Mouse (Mus musculus) forebrain, postnatal 0 days (tissue): ENCODE data around the gene Ciz1. TPM values are rescaled to one million over a fixed set of nuclear protein-coding genes. Genes with fewer than 3 reads are reported as not detected.

Experiments
- ATAC-seq: fragments of 200-750 bp; cut with Nextera tagmentation; 2 replicates; pipeline ENCODE4 v1.8.0; 2017; ENCODE audit warnings: mild to moderate bottlenecking, moderate library complexity
- DNase-seq: peaks from one replicate; pipeline ENCODE4 v3.0.0-alpha.2; 2015
- H3K27ac ChIP-seq: fragments of 300-500 bp; sonication (generic); 2 replicates; pipeline ENCODE4 v1.5.1; 2014; ENCODE audit warnings: low read depth, mild to moderate bottlenecking, antibody characterized with exemption, low read length, moderate library complexity, mixed read lengths
- H3K27me3 ChIP-seq: fragments of 300-500 bp; sonication (generic); 2 replicates; pipeline ENCODE4 v1.6.1; 2014; ENCODE audit warnings: mild to moderate bottlenecking, low read length, mixed read lengths; ENCODE audit not compliant: insufficient read depth
- H3K36me3 ChIP-seq: fragments of 300-500 bp; sonication (generic); 2 replicates; pipeline ENCODE4 v1.6.1; 2014; ENCODE audit warnings: mild to moderate bottlenecking, moderate library complexity; ENCODE audit not compliant: insufficient read depth
- H3K4me1 ChIP-seq: fragments of 300-500 bp; sonication (generic); 2 replicates; pipeline ENCODE4 v1.6.1; 2014; ENCODE audit warnings: antibody characterized with exemption; ENCODE audit not compliant: insufficient read depth
- H3K4me2 ChIP-seq: fragments of 300-500 bp; sonication (generic); 2 replicates; pipeline ENCODE4 v1.6.1; 2014; ENCODE audit warnings: low read depth, mild to moderate bottlenecking, moderate library complexity
- H3K4me3 ChIP-seq: fragments of 300-500 bp; sonication (generic); 2 replicates; pipeline ENCODE4 v1.5.1; 2014; ENCODE audit warnings: low read depth, low read length, mixed read lengths
- H3K9ac ChIP-seq: fragments of 300-500 bp; sonication (generic); 2 replicates; pipeline ENCODE4 v1.6.1; 2014; ENCODE audit warnings: mild to moderate bottlenecking
- H3K9me3 ChIP-seq: fragments of 300-500 bp; sonication (generic); 2 replicates; pipeline ENCODE4 v1.6.1; 2016; ENCODE audit warnings: low read length
- CTCF ChIP-seq: sonication (generic); IDR thresholded peaks from 2 replicates; pipeline ENCODE4 v1.5.1; 2016; ENCODE audit warnings: antibody characterized with exemption, control low read depth, low read depth
- WGBS: fragments of 180-500 bp; shearing (Covaris S2); extraction: QIAGEN DNeasy Blood & Tissue Kit; methylation state at CpG from one replicate; pipeline ENCODE4 v1.1.7; 2014; 5-methylcytosine and 5-hydroxymethylcytosine counted together
- microRNA-seq, 2 experiments: library from miRNA; unstranded; fragments of <30 nt; microRNA quantifications; one replicate each; pipeline ENCODE4; 2016
- polyA plus RNA-seq: library from polyadenylated mRNA; unstranded; fragments of >200 nt; fragmentation: Nextera tagmentation; extraction: Ambion mirVana; gene quantifications from 2 replicates; pipeline ENCODE4 v1.2.1, GENCODE M21; 2015
- total RNA-seq: library from RNA; depleted of rRNA; stranded (reverse); fragments of >200 nt; gene quantifications from 2 replicates; pipeline ENCODE4 v1.2.3, GENCODE M21; 2014; rRNA removed

Ciz1 gene
- total and polyA plus RNA-seq, 2 experiments from 2014 or later: 51.5 to 78.2 TPM

- Histone ChIP-seq H3K9me3 (no peaks in the 10 kb centered on the region), H3K4me2 (no peak overlapping the region), H3K27ac (0 out of 2 replicates have a peak overlapping the region, but pooled peaks have one; percentile 54), H3K36me3 (peaks cover 15% of the 10 kb centered on the region), H3K4me3 (no peak overlapping the region), H3K4me1 (peaks cover 32% of the 10 kb centered on the region), H3K27me3 (no peaks in the 10 kb centered on the region), H3K9ac (no peak overlapping the region; the same call in 1 of the 2 replicates)
- DNase-seq (no peak), ATAC-seq (no peak)
- 11% methylated on average over 3 of the region's 3 CpGs for WGBS
- no peak for TF ChIP-seq CTCF
Measured at GRCm38 (mm10) chr2:32424796-32425195, 72.7 kb downstream of the Ciz1 start.

- peaks cover 7% of the 10 kb centered on the region for H3K36me3 ChIP-seq
- ATAC-seq: no peak
- peaks cover 37% of the 10 kb centered on the region for H3K4me1 ChIP-seq
- H3K9ac ChIP-seq: no peak overlapping the region
- H3K4me2 ChIP-seq: no peak overlapping the region
- DNase-seq: no peak
- no peak overlapping the region for H3K4me3 ChIP-seq
- no peaks in the 10 kb centered on the region for H3K9me3 ChIP-seq
- no peaks in the 10 kb centered on the region for H3K27me3 ChIP-seq
- H3K27ac ChIP-seq: no peak overlapping the region
- 79% methylated on average over 5 of the region's 5 CpGs for WGBS
- TF ChIP-seq CTCF: no peak
Measured at GRCm38 (mm10) chr2:32425568-32425967, 73.4 kb downstream of the Ciz1 start.

- H3K9ac ChIP-seq: no peak overlapping the region
- DNase-seq: no peak
- no peak overlapping the region for H3K4me3 ChIP-seq
- ATAC-seq: no peak
- 100% methylated on average over 1 of the region's 1 CpGs for WGBS
- no peak overlapping the region for H3K27ac ChIP-seq
- H3K4me2 ChIP-seq: no peak overlapping the region
- TF ChIP-seq CTCF: no peak
- no peaks in the 10 kb centered on the region for H3K27me3 ChIP-seq
- no peaks in the 10 kb centered on the region for H3K9me3 ChIP-seq
- 0 out of 2 replicates have a peak, but pooled peaks cover 3% of the 10 kb centered on the region for H3K36me3 ChIP-seq
- H3K4me1 ChIP-seq: peaks cover 37% of the 10 kb centered on the region
Measured at GRCm38 (mm10) chr2:32426141-32426540, 74.0 kb downstream of the Ciz1 start.

GRCm38 (mm10) chr2:32427720-32428119 lies 75.6 kb downstream of the Ciz1 start:
- TF ChIP-seq CTCF: no peak
- Histone ChIP-seq H3K4me2 (peak overlapping the region; percentile 78), H3K9ac (0 out of 2 replicates have a peak overlapping the region, but pooled peaks have one; percentile 49), H3K4me3 (peak overlapping the region; percentile 37), H3K27ac (peak overlapping the region; percentile 78), H3K36me3 (no peaks in the 10 kb centered on the region), H3K4me1 (peaks cover 39% of the 10 kb centered on the region), H3K9me3 (no peaks in the 10 kb centered on the region), H3K27me3 (no peaks in the 10 kb centered on the region)
- WGBS: 69% methylated on average over 5 of the region's 5 CpGs
- no peak for ATAC-seq
- DNase-seq: no peak

- 14% methylated on average over 8 of the region's 8 CpGs for WGBS
Measured at GRCm38 (mm10) chr2:32428262-32428722, 76.2 kb downstream of the Ciz1 start.

GRCm38 (mm10) chr2:32429215-32429891 lies 77.2 kb downstream of the Ciz1 start:
- Histone ChIP-seq H3K4me3 (peak overlapping the region; percentile 37), H3K4me2 (peak overlapping the region; percentile 78), H3K9ac (peak overlapping the region; percentile 49), H3K4me1 (peaks cover 30% of the 10 kb centered on the region), H3K27me3 (no peaks in the 10 kb centered on the region), H3K9me3 (no peaks in the 10 kb centered on the region), H3K27ac (peak overlapping the region; percentile 78), H3K36me3 (no peaks in the 10 kb centered on the region)
- ATAC-seq (no peak), DNase-seq (no peak)
- 58% methylated on average over 4 of the region's 4 CpGs for WGBS
- no peak for TF ChIP-seq CTCF

More at GRCm38 (mm10) chr2:32428262-32428722, 76.2 kb downstream of the Ciz1 start:
- Histone ChIP-seq H3K9me3 (no peaks in the 10 kb centered on the region), H3K4me2 (peak overlapping the region; percentile 78), H3K36me3 (no peaks in the 10 kb centered on the region), H3K27ac (peak overlapping the region; percentile 78), H3K4me3 (peak overlapping the region; percentile 37), H3K27me3 (no peaks in the 10 kb centered on the region), H3K4me1 (peaks cover 39% of the 10 kb centered on the region), H3K9ac (peak overlapping the region; percentile 49)
- TF ChIP-seq CTCF: no peak
- DNase-seq (peak; percentile 86), ATAC-seq (peak; percentile 88)

Small RNA genes lying within 50 kb of the gene (microRNA-seq; reads per million reads assigned to microRNA genes)
- 0 reads per million in 2 experiments for gene Gm23363
- 26.7 to 52.7 reads per million in 2 experiments for gene Mir199b

Other genes with a start within 250 kb of the Ciz1 start
- 92.1 and 131 TPM in 2 replicates for gene Prrc2b, start 201.2 kb upstream of the Ciz1 start, total RNA-seq
- 40.7 and 60.4 TPM in 2 replicates for gene Prrc2b, start 201.2 kb upstream of the Ciz1 start, polyA plus RNA-seq
- gene Pomt1, start 115.7 kb upstream of the Ciz1 start, total RNA-seq: 34.5 and 38.5 TPM in 2 replicates
- gene Pomt1, start 115.7 kb upstream of the Ciz1 start, polyA plus RNA-seq: 16.2 and 19.8 TPM in 2 replicates
- 121 and 134 TPM in 2 replicates for gene Uck1, start 92.2 kb upstream of the Ciz1 start, total RNA-seq
- gene Uck1, start 92.2 kb upstream of the Ciz1 start, polyA plus RNA-seq: 92.7 and 105 TPM in 2 replicates
- gene Golga2, start 64.9 kb upstream of the Ciz1 start, total RNA-seq: 62.2 and 64.4 TPM in 2 replicates
- gene Golga2, start 64.9 kb upstream of the Ciz1 start, polyA plus RNA-seq: 16.3 and 22.1 TPM in 2 replicates
- 290 and 323 TPM in 2 replicates for gene Swi5, start 64.3 kb upstream of the Ciz1 start, total RNA-seq
- 407 and 445 TPM in 2 replicates for gene Swi5, start 64.3 kb upstream of the Ciz1 start, polyA plus RNA-seq
- 76.2 and 106 TPM in 2 replicates for gene Dnm1, start 1.0 kb downstream of the Ciz1 start, total RNA-seq
- gene Dnm1, start 1.0 kb downstream of the Ciz1 start, polyA plus RNA-seq: 47.9 and 71.6 TPM in 2 replicates
- gene 1110008P14Rik, start 29.6 kb downstream of the Ciz1 start, total RNA-seq: 197 and 210 TPM in 2 replicates
- 160 and 186 TPM in 2 replicates for gene 1110008P14Rik, start 29.6 kb downstream of the Ciz1 start, polyA plus RNA-seq
- gene Lcn2, start 35.9 kb downstream of the Ciz1 start, total RNA-seq: 0.54 and 1.2 TPM in 2 replicates
- gene Lcn2, start 35.9 kb downstream of the Ciz1 start, polyA plus RNA-seq: 0.63 and 1.0 TPM in 2 replicates
- 32.1 and 37.5 TPM in 2 replicates for gene Ptges2, start 43.6 kb downstream of the Ciz1 start, total RNA-seq
- gene Ptges2, start 43.6 kb downstream of the Ciz1 start, polyA plus RNA-seq: 54.9 and 58.6 TPM in 2 replicates
- 3.8 and 4.5 TPM in 2 replicates for gene Naif1, start 98.1 kb downstream of the Ciz1 start, total RNA-seq
- 2.4 and 3.9 TPM in 2 replicates for gene Naif1, start 98.1 kb downstream of the Ciz1 start, polyA plus RNA-seq
- gene Slc25a25, start 99.1 kb downstream of the Ciz1 start, total RNA-seq: 55.4 and 62.5 TPM in 2 replicates
- 38.3 and 40.9 TPM in 2 replicates for gene Slc25a25, start 99.1 kb downstream of the Ciz1 start, polyA plus RNA-seq
- gene Fam102a, start 183.0 kb downstream of the Ciz1 start, total RNA-seq: 17.6 and 19.7 TPM in 2 replicates
- gene Fam102a, start 183.0 kb downstream of the Ciz1 start, polyA plus RNA-seq: 7.2 and 7.5 TPM in 2 replicates
- 59.2 and 60.5 TPM in 2 replicates for gene Dpm2, start 218.5 kb downstream of the Ciz1 start, total RNA-seq
- 142 and 152 TPM in 2 replicates for gene Dpm2, start 218.5 kb downstream of the Ciz1 start, polyA plus RNA-seq
- gene Pip5kl1, start 222.5 kb downstream of the Ciz1 start, total RNA-seq: 6.4 and 11.8 TPM in 2 replicates
- gene Pip5kl1, start 222.5 kb downstream of the Ciz1 start, polyA plus RNA-seq: 5.6 and 8.2 TPM in 2 replicates
- gene 9430097D07Rik, start 223.4 kb downstream of the Ciz1 start, total RNA-seq: 0.38 and 1.0 TPM in 2 replicates
- 0.26 and 0.45 TPM in 2 replicates for gene 9430097D07Rik, start 223.4 kb downstream of the Ciz1 start, polyA plus RNA-seq
- gene St6galnac4, start 234.8 kb downstream of the Ciz1 start, total RNA-seq: 32.4 and 35.5 TPM in 2 replicates
- gene St6galnac4, start 234.8 kb downstream of the Ciz1 start, polyA plus RNA-seq: 31.3 and 33.2 TPM in 2 replicates
- gene St6galnac6, start 247.4 kb downstream of the Ciz1 start, total RNA-seq: 65.3 and 72.9 TPM in 2 replicates
- 34.8 and 42.3 TPM in 2 replicates for gene St6galnac6, start 247.4 kb downstream of the Ciz1 start, polyA plus RNA-seq